Mouse (Mus musculus): ENCODE results near the gene E130114P18Rik. TPM values are rescaled to one million over a fixed set of nuclear protein-coding genes. Genes with fewer than 3 reads are reported as not detected.

E130114P18Rik gene
- polyA plus RNA-seq, 1 experiment, result 0.74 TPM

DNA sequence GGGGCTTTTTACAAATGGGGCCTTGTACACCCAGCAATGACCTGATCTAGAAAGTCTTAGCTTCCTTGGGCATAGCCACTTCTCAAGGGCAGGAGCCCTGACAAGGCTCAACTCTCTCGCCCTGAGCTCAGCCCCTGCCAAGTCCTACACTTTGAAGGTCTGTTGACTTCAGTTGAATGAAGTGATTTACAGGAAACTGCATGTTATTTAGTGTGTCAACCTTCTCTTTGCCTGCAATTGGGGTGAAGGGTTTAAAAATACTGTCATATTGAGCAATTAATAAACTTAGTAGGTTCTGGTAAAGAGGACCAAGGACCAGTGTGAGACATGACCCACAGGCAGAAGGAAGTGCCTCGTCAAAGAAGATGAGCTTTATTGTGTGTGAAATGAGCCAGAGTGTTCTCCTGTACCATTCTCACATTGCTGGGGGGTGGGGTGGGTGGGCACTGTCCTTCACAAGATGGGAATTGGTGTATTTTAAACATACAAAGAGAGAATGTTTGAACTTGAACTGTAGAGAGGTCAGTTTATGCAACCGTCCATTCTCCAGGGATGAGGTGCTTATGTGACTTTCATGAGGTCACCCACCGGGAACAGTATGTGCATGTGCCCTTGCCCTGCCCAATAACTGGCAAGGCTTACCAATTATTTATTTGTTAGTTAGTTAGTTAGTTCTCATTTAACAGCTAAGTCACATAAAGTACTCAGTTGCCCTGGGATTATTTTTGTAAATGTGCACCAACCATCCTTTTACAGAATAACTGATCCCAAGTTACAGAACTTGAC is 42.8 kb upstream of the E130114P18Rik start:
- Histone ChIP-seq H3K4me3 (ENCODE audit: control insufficient read depth, low read depth, low read length) (no peak overlapping the region), H3K36me3 (ENCODE audit: control insufficient read depth, insufficient read depth, low read length) (no peaks in the 10 kb centered on the region), H3K4me1 (ENCODE audit: control insufficient read depth, insufficient read depth, low read length) (no peaks in the 10 kb centered on the region), H3K27ac (ENCODE audit: control insufficient read depth, insufficient read depth, low read depth, low read length) (no peak overlapping the region), H3K27me3 (ENCODE audit: control insufficient read depth, insufficient read depth, low read length) (no peaks in the 10 kb centered on the region)
- no peak for TF ChIP-seq POLR2A (IDR thresholded peaks at IDR 0.05; ENCODE audit: control insufficient read depth, low read depth, low read length)
- no peak for TF ChIP-seq CTCF (IDR thresholded peaks at IDR 0.05; ENCODE audit: control insufficient read depth, insufficient read depth, insufficient replicate concordance, low read depth, low read length)

DNA sequence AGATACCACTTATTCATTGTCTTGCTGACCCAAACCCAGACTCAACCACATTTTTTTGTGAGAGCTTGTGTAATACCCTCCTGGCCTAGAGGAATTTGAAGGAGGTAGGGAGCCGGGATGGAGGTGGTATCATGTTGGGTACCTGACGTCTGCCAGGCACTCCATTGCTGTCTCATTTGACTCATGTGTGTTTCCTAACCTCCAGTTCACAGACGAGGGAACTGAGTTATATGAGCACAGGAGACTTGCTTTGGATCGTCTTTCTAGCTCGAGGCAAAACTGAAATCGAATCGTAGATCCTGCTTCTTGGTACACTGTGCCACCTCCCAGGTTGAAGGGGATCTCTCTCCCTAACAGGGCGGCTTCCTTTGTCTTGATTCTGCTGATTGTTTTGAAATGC is 41.2 kb upstream of the E130114P18Rik start:
- H3K27me3 ChIP-seq (ENCODE audit: control insufficient read depth, insufficient read depth, low read length), result no peaks in the 10 kb centered on the region
- TF ChIP-seq POLR2A (IDR thresholded peaks at IDR 0.05; ENCODE audit: control insufficient read depth, low read depth, low read length), result no peak
- TF ChIP-seq CTCF (IDR thresholded peaks at IDR 0.05; ENCODE audit: control insufficient read depth, insufficient read depth, insufficient replicate concordance, low read depth, low read length), result no peak
- no peaks in the 10 kb centered on the region for H3K4me1 ChIP-seq (ENCODE audit: control insufficient read depth, insufficient read depth, low read length)
- H3K4me3 ChIP-seq (ENCODE audit: control insufficient read depth, low read depth, low read length), result no peak overlapping the region
- H3K27ac ChIP-seq (ENCODE audit: control insufficient read depth, insufficient read depth, low read depth, low read length), result no peak overlapping the region
- H3K36me3 ChIP-seq (ENCODE audit: control insufficient read depth, insufficient read depth, low read length), result no peaks in the 10 kb centered on the region

DNA sequence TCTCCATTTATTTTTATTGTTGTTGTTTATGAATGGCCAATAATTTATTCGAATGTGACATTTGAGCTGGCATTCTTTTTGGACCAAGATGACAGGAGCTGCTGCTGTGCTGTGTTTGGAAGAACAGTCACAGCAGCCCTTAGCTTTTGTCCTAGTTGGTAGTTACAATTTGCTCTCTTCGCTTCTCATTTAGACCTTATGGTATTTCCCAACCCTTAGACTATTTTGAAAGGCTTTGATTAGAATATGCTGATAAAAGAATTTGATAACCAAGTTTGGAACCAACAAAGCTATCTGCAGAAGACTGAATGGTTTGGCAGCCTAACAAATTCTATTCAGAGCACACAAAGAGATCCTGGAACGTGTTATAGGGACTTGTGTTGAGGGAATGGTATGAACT is 40.6 kb upstream of the E130114P18Rik start:
- Histone ChIP-seq H3K4me1 (ENCODE audit: control insufficient read depth, insufficient read depth, low read length) (no peaks in the 10 kb centered on the region), H3K27ac (ENCODE audit: control insufficient read depth, insufficient read depth, low read depth, low read length) (no peak overlapping the region), H3K36me3 (ENCODE audit: control insufficient read depth, insufficient read depth, low read length) (no peaks in the 10 kb centered on the region), H3K27me3 (ENCODE audit: control insufficient read depth, insufficient read depth, low read length) (no peaks in the 10 kb centered on the region), H3K4me3 (ENCODE audit: control insufficient read depth, low read depth, low read length) (no peak overlapping the region)
- TF ChIP-seq CTCF (IDR thresholded peaks at IDR 0.05; ENCODE audit: control insufficient read depth, insufficient read depth, insufficient replicate concordance, low read depth, low read length) (no peak), POLR2A (IDR thresholded peaks at IDR 0.05; ENCODE audit: control insufficient read depth, low read depth, low read length) (no peak)

DNA sequence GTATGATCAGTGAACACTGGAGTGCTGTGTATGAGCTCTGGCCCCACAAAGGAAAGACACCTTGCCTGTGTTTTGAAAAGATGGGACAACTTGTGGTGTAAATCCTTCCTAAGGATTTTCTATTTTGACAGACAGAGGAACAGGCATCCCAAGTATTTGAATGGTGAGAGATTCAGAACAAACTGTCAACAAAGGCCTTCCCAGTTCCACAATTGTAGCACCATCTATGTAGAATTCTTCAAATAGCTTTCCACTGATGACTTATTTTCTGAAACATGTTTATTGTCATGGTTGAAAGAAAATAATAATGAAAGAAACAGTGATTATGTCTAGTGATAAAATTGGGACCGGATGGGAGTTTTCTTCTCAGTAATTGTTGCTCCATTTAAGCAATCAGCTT is 39.9 kb upstream of the E130114P18Rik start:
- no peak overlapping the region for H3K27ac ChIP-seq (ENCODE audit: control insufficient read depth, insufficient read depth, low read depth, low read length)
- TF ChIP-seq POLR2A (IDR thresholded peaks at IDR 0.05; ENCODE audit: control insufficient read depth, low read depth, low read length), result no peak
- no peak for TF ChIP-seq CTCF (IDR thresholded peaks at IDR 0.05; ENCODE audit: control insufficient read depth, insufficient read depth, insufficient replicate concordance, low read depth, low read length)
- no peaks in the 10 kb centered on the region for H3K4me1 ChIP-seq (ENCODE audit: control insufficient read depth, insufficient read depth, low read length)
- no peaks in the 10 kb centered on the region for H3K36me3 ChIP-seq (ENCODE audit: control insufficient read depth, insufficient read depth, low read length)
- no peak overlapping the region for H3K4me3 ChIP-seq (ENCODE audit: control insufficient read depth, low read depth, low read length)
- no peaks in the 10 kb centered on the region for H3K27me3 ChIP-seq (ENCODE audit: control insufficient read depth, insufficient read depth, low read length)

DNA sequence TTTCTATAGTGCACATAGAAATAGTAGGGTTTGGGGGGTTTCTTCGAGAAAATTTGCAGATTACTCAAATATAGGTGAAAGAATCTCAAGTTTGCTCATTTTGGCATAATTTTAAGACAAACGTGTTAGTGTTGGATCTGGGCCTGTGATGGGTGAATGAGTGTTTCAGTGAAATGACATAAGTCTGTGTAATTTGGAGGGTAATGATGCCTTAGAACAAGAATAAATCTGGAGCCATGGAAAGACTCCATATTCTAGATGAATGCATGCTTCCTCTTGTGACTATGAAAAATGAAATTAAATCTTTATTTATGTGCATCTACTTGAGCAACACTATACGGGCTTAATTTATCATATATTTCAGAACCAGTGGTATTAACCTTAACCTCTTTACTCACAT is 38.9 kb upstream of the E130114P18Rik start:
- H3K36me3 ChIP-seq (ENCODE audit: control insufficient read depth, insufficient read depth, low read length), result no peaks in the 10 kb centered on the region
- no peaks in the 10 kb centered on the region for H3K27me3 ChIP-seq (ENCODE audit: control insufficient read depth, insufficient read depth, low read length)
- TF ChIP-seq CTCF (IDR thresholded peaks at IDR 0.05; ENCODE audit: control insufficient read depth, insufficient read depth, insufficient replicate concordance, low read depth, low read length), result no peak
- TF ChIP-seq POLR2A (IDR thresholded peaks at IDR 0.05; ENCODE audit: control insufficient read depth, low read depth, low read length), result no peak
- H3K4me3 ChIP-seq (ENCODE audit: control insufficient read depth, low read depth, low read length), result no peak overlapping the region
- H3K27ac ChIP-seq (ENCODE audit: control insufficient read depth, insufficient read depth, low read depth, low read length), result no peak overlapping the region
- H3K4me1 ChIP-seq (ENCODE audit: control insufficient read depth, insufficient read depth, low read length), result no peaks in the 10 kb centered on the region

DNA sequence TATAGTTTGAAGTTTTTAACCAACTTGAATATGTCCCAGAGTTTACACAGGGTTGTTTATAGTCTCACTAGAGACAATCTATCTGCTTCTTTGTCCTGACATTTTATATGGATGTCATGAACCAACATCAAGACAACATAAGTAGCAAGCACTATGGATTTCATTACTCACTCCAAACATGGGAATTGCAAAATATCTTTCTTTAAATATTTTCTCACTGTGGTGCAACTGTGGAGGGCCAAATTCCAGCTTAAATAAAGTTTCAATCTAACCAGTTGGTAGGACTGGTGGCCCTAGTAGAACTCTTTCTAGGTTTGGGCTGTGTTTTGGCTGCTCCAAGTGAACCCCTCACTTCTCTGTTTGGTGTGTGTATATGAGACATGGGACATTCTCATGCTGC is 38.1 kb upstream of the E130114P18Rik start:
- Histone ChIP-seq H3K27ac (ENCODE audit: control insufficient read depth, insufficient read depth, low read depth, low read length) (no peak overlapping the region), H3K4me1 (ENCODE audit: control insufficient read depth, insufficient read depth, low read length) (no peaks in the 10 kb centered on the region), H3K27me3 (ENCODE audit: control insufficient read depth, insufficient read depth, low read length) (no peaks in the 10 kb centered on the region), H3K36me3 (ENCODE audit: control insufficient read depth, insufficient read depth, low read length) (no peaks in the 10 kb centered on the region), H3K4me3 (ENCODE audit: control insufficient read depth, low read depth, low read length) (no peak overlapping the region)
- TF ChIP-seq POLR2A (IDR thresholded peaks at IDR 0.05; ENCODE audit: control insufficient read depth, low read depth, low read length) (no peak), CTCF (IDR thresholded peaks at IDR 0.05; ENCODE audit: control insufficient read depth, insufficient read depth, insufficient replicate concordance, low read depth, low read length) (no peak)

DNA sequence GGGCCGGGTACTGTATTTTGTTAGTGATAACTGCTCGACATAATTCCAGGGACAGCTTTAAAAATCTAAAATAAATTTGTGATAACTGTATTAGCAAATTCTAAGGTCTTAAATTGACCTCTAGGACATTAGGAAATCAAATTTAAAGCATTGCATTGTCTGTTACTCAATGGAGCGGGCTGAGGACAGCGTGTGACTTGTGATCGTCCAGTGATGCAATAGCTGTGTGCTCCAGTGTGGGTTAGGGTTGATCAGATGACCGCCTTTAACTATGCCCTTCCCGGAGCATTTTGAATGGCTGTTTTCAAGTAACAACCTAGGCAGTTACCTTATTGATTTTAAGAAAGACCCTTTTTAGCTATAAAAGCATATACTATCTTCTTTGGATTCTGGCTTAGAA is 36.6 kb upstream of the E130114P18Rik start:
- Histone ChIP-seq H3K27ac (ENCODE audit: control insufficient read depth, insufficient read depth, low read depth, low read length) (no peak overlapping the region), H3K4me3 (ENCODE audit: control insufficient read depth, low read depth, low read length) (no peak overlapping the region), H3K27me3 (ENCODE audit: control insufficient read depth, insufficient read depth, low read length) (no peaks in the 10 kb centered on the region), H3K4me1 (ENCODE audit: control insufficient read depth, insufficient read depth, low read length) (no peaks in the 10 kb centered on the region), H3K36me3 (ENCODE audit: control insufficient read depth, insufficient read depth, low read length) (no peaks in the 10 kb centered on the region)
- TF ChIP-seq POLR2A (IDR thresholded peaks at IDR 0.05; ENCODE audit: control insufficient read depth, low read depth, low read length), result no peak
- no peak for TF ChIP-seq CTCF (IDR thresholded peaks at IDR 0.05; ENCODE audit: control insufficient read depth, insufficient read depth, insufficient replicate concordance, low read depth, low read length)
